Comparison of ENCODE assay signal across 22 mouse cellular contexts in the genomic region with DNA sequence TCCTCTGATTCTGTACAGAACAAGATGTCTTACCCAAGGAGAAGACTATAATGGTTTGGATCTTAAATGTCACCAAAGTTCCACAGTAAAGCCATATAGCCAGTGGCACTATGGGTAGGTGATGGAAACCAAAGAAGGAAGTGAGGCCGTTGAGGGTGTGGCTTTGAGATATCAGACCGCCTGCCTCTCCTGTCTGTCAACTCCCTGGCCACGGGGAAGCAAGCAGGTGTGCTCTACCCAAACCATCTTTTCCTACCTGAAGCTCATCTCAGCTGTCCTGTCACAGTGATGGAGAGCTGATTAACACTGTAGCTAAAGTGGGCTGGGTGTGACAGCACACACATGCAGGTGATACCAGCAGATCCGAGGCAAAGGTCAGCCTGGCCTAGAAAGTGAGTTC. TPM values are rescaled to one million over a fixed set of nuclear protein-coding genes. Genes with fewer than 3 reads are reported as not detected.
"Had no signal": no experiment of that assay in that cellular context is flagged by ENCODE, and none has a peak within 500 bp of the region (broad histone marks: within the 10 kb centered on the region; RNA-seq: fewer than 3 reads in every experiment).

No protein-coding gene starts in this region.

- H3K4me3 ChIP-seq: kidney, embryonic 15.5 days; limb, embryonic 10.5 days; lung, embryonic 15.5 days; megakaryocyte, embryonic 14.5 days; midbrain, embryonic 15.5 days; neural tube, embryonic 13.5 days had no signal

- ATAC-seq: midbrain, embryonic 15.5 days had no signal

- DNase-seq: kidney, adult 2 months; kidney, postnatal 14 days; lung, postnatal 14 days; retina, postnatal 1 day; thymus, adult 2 months; thymus, postnatal 25 days had no signal

- H3K27ac ChIP-seq: kidney, embryonic 15.5 days; limb, embryonic 10.5 days; lung, embryonic 15.5 days; macrophage; midbrain, embryonic 15.5 days; neural tube, embryonic 13.5 days had no signal

- H3K9ac ChIP-seq: kidney, embryonic 15.5 days; lung, embryonic 15.5 days; midbrain, embryonic 15.5 days; neural tube, embryonic 13.5 days had no signal

- H3K27me3 ChIP-seq: kidney, embryonic 15.5 days; lung, embryonic 15.5 days; megakaryocyte, embryonic 14.5 days; midbrain, embryonic 15.5 days; neural tube, embryonic 13.5 days had no signal

- H3K4me2 ChIP-seq: kidney, embryonic 15.5 days; lung, embryonic 15.5 days; midbrain, embryonic 11.5 days; midbrain, embryonic 15.5 days; neural tube, embryonic 13.5 days had no signal

- H3K9me3 ChIP-seq: kidney, embryonic 15.5 days; limb, embryonic 10.5 days; lung, embryonic 15.5 days; megakaryocyte, embryonic 14.5 days; midbrain, embryonic 15.5 days; neural tube, embryonic 13.5 days had no signal

RNA-seq across cellular contexts. Expression of a gene that starts 37.6 kb away (rescaled TPM):
- total RNA-seq: layer of hippocampus, postnatal 14 days; left cerebral cortex, postnatal 14 days had no signal
- polyA plus RNA-seq: kidney, adult 2 months; kidney, embryonic 15.5 days; large intestine, adult 2 months; limb, embryonic 14.5 days; liver, embryonic 16.5 days; lung, embryonic 15.5 days; macrophage; midbrain, embryonic 11.5 days; neural tube, embryonic 13.5 days; spleen, adult 2 months; stomach, embryonic 16.5 days; thymus, adult 2 months; urinary bladder, adult 2 months had no signal
